Mouse (Mus musculus) right cerebral cortex, adult 18-20 months (tissue): Measurements from ENCODE around the gene Fbxl22.
A peak's percentile ranks its signal among the peaks of the same experiment; 100 is the strongest.

Source experiments
- DNase-seq: peaks from one replicate; pipeline ENCODE4 v3.0.0; 2022; ENCODE audit warnings: mixed read lengths

Fbxl22 gene

GRCm38 (mm10) chr9:66506424-66506823, 8.0 kb downstream of the Fbxl22 start:
- no peak for DNase-seq

DNA sequence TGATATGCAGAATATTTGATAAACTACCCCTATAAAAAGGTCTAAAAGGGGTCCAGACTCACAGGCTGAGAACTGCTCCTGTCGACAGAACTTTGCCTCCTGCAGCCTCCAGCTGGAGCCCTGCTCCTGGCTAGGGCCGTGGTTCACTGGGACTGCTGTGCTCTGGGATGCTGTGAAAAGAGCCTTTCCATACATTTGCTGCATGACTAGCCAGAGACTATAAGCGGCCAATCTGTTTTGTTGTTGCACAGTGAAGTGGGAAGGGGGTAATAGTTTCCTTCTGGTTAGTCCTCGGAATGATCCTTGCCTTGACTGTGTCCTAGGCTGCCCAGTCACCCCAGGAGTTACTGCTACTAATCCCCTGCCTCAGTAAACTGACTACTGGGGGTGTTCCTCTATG, 8.4 kb downstream of the Fbxl22 start:
- no peak for DNase-seq

- no peak for DNase-seq
These were observed 9.1 kb downstream of the Fbxl22 start for GRCm38 (mm10) chr9:66505141-66505917.

DNA sequence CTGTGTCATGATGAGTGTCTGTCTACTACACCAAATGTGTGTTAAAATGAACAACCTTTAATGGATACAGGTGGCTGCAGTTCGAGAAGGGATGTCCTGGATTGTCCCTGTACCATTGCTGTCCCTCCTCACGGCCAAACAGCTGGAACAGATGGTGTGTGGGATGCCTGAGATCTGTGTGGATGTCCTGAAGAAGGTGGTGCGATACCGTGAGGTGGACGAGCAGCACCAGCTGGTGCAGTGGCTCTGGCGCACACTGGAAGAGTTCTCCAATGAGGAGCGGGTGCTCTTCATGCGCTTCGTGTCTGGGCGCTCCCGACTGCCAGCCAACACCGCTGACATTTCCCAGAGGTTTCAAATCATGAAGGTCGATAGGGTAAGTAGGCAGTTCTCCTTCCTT, 9.9 kb downstream of the Fbxl22 start:
- peak; percentile 84 for DNase-seq

GRCm38 (mm10) chr9:66503879-66504411, 10.4 kb downstream of the Fbxl22 start:
- DNase-seq: no peak

DNA sequence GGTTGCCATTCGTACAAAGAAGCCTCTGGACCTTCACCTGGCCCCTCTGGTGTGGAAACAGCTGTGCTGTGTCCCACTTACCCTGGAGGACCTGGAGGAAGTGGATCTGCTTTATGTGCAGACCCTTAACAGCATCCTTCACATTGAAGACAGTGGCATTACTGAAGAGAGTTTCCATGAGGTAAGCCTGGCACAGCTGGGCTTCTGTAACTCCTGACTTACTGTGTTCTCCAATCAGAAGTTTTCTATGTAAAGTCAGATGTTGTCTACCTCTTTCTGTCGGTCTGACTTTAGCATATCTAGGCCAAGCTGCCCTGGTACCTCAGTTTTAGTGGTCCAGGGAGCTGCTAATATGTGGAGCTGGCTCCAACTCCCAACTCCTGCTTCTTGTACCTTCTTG, 13.1 kb downstream of the Fbxl22 start:
- DNase-seq: no peak

DNA sequence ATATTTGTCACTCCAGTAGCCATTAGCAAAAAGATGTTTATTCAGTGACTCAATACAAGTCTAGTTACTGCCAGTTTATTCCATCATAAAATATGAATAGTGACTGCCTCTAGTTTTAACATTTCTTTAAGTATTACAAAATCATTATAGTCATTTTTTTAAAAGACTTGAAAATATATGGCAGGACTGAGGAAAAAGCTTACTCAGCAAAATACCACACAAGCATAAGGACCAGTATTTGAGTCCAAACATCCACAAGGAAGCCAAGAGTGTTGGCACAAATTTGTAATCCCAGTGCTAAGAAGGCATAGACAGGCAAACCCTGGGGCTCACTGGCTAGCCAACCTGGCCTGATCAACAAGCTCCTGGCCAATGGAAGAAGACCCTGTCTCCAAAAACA, 20.4 kb downstream of the Fbxl22 start:
- no peak for DNase-seq

DNA sequence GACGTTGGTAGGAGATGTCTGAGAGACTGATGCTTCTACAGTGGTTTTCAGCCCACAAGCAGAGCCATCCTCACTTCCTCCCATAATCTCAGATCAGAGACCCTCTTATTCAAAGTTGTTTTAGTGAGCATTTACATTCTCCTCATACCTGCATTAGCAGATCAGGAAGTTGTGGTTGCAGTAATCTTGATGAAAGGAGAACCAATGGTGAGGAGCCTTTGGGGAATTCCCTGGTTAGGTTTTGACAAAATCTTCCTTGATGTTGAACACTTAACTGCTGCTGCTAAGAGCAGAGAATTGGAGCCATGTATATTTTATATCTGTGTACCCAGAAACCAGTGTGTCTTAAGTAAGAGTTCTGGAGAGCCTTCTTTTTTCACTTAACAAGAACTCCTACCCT, 22.0 kb downstream of the Fbxl22 start:
- no peak for DNase-seq

- DNase-seq: no peak
These were observed 25.6 kb downstream of the Fbxl22 start for GRCm38 (mm10) chr9:66488786-66489185.

DNA sequence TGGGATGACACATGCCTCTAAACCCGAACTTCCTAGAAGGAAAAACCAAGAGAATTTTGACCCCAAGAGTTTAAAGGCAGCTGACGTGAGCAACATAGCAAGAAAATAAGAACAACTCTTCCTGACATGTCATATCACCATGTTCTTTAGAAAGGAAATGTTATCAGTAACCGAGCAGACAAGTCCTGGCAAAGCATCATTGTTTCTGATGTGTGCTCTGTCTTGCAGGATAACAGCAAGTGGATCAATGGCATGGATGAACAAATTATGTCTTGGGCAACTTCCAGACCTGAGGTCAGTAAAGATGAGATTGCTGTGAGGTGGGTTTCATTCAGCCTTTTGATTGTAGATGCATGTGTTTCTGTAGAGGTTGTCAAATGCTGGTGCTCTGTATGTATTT, 31.0 kb downstream of the Fbxl22 start:
- no peak for DNase-seq

DNA sequence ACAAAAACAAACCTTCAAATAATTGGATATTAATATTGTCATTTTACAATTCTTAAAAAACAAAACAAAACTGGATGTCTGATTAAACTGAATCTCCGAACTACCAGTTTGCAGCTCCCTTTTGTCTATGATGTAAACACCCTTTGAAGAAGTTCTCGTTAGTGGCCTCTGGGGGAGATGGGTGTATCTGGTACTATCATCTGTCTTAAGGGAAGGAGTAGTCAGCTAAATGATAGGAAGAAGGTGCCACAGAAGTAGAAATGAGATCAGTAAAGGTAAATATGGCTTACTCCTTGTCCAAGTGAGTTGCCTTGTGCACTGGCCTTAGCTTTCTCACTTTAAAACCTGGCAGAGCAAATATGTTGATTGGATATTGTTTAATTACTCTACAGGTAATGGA, 36.6 kb downstream of the Fbxl22 start:
- no peak for DNase-seq

DNA sequence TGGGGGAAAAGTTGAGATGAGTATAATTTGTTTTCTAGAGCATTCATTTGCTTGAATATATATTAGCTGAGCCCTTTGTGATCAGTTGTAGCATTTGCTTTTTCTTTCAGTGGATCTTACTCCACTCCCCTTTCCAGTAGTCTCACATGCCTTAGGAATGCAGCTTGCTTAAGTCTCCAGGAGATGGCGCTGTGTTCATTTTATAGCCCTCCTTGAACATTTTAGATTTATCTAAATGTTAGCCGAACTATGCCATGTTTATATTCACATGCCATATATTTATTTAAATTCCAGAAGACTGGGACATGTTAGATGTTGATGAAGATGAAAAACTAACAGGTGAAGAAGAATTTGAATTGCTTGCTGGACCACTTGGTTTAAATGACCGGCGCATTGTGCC, 49.3 kb downstream of the Fbxl22 start:
- DNase-seq: no peak
